Mouse (Mus musculus): ENCODE measurements around the gene Hist1h2bh.
A peak's percentile ranks its signal among the peaks of the same experiment; 100 is the strongest.
"Not testable (repeated sequence)": the region's sequence is repeated elsewhere in the genome, so short reads cannot be mapped to it uniquely, and the experiment has no call there.

The Hist1h2bh gene

DNA sequence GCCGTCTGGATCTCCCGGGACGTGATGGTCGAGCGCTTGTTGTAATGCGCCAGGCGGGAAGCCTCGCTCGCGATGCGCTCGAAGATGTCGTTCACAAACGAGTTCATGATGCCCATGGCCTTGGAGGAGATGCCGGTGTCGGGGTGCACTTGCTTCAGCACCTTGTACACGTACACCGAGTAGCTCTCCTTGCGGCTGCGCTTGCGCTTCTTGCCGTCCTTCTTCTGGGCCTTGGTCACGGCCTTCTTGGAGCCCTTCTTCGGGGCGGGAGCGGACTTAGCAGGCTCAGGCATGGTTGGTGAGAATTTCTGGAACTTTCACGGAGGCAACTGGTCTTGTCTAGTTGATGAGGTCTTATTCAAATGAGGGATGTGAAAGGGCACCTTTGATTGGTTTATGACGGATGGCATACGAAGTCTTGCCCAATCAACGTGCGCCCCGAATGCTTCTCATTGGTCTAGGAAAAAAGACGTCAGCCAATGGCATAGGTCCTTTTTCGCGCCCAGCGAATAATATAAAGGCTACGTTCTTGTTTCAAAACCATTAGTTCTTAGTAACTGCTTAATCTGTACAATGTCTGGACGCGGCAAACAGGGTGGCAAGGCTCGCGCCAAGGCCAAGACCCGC is 30.8 kb upstream of the Hist1h2bh start, which contains the start of the genes Hist1h2bf and Hist1h2ad:
Gene Hist1h2bf (minus strand): TSS at position 299 of the 627 bp plus-strand sequence.
Gene Hist1h2ad (plus strand): TSS at position 484 of the 627 bp plus-strand sequence.
- peak; percentile 96 to 97 for DNase-seq (ENCODE audit: low spot score in 2 of 2)

DNA sequence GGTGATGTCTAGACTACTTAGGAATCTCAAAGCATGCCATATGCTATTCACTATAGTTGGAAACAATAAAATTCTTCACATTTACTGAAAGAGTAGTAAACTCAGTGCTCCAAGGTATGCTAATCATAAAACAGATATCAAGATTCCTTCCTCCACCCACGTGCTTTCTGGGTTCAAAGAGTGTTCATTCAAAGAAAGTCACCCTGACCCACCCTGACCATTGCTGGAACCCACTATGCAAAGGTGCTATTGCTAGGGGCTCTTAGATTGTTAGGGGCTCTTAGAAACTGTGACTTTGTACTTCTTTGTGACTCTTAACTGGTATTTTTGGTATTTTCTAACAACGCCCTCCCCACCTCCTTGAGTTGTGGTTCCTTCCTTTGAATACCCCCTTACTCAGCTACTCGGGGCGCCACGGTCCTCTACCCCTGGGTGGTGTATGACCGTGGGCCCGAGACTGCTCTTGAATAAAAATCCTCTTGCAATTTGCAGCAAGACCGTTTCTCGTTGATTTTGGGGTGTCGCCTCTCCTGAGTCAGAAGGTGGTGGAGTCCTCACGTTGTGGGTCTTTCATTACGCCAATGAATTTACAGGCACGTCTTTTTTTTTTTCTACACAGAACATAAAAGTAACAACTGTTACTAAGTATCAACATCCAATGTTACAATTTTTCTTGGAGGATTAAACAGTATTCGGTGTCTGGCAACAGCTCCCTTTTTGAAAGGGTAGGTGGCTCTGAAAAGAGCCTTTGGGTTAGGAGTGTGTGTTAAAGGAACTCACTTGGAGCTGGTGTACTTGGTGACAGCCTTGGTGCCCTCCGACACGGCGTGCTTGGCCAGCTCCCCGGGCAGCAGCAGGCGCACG is 30.1 kb upstream of the Hist1h2bh start:
- not testable (repeated sequence) for DNase-seq (ENCODE audit: low spot score in 2 of 2)

DNA sequence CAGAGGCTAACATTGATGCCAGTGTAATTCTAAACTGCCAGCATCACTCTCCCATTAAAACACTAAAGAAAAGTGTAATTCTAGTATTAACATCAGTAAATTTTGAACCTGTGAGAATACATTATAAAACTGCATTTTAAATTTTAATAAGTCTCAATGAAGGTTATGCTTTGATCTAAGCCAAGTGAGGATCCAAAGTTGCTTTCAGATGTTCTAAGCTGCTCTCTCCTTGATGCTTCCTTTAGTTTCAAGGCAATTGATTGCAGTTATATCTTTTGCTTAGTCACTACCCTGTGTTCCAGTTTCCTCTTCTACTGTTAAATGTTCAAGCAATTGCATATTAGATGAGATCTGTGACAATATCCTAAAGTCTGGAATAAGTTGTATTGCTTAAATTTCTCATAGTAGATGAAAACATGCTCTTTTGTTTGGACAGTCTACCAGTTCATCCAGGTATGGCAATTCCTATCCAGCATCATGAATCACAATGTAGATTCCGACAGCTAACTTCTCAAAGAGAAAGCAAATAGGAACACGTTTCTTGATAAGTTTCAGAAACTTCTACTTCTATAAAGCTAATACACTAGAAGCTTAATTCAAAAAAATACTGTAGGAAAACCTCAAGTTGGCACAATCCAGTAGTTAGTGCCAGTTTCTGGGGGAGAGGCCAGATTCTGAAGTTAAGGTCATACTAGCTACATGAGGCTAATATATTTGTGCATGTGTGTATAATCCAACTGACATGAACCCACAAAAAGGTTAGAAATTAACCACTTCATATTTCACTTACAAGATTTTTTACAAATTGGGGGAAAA is 29.2 kb upstream of the Hist1h2bh start:
- no peak for DNase-seq (ENCODE audit: low spot score in 2 of 2)

DNA sequence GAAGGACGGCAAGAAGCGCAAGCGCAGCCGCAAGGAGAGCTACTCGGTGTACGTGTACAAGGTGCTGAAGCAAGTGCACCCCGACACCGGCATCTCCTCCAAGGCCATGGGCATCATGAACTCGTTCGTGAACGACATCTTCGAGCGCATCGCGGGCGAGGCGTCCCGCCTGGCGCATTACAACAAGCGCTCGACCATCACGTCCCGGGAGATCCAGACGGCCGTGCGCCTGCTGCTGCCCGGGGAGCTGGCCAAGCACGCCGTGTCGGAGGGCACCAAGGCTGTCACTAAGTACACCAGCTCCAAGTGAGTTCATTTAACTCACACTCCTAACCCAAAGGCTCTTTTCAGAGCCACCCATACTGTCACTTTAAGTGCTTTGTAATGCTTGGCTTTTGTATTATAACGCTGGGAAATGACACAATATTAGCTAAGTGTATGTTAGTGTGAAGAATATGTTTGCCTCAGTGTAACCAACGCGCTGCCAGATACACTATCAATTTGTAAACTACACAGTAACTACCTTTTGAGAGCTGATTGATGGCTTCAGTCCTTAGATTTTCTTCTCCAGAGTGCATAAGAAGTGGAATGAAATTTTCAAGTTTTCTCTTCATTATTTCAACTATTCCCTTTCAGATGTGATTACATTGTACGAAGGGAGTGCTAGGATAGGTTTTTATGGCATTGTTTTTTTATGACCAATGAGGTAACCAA is 28.5 kb upstream of the Hist1h2bh start:
- DNase-seq (ENCODE audit: low spot score in 2 of 2) = not testable (repeated sequence)

DNA sequence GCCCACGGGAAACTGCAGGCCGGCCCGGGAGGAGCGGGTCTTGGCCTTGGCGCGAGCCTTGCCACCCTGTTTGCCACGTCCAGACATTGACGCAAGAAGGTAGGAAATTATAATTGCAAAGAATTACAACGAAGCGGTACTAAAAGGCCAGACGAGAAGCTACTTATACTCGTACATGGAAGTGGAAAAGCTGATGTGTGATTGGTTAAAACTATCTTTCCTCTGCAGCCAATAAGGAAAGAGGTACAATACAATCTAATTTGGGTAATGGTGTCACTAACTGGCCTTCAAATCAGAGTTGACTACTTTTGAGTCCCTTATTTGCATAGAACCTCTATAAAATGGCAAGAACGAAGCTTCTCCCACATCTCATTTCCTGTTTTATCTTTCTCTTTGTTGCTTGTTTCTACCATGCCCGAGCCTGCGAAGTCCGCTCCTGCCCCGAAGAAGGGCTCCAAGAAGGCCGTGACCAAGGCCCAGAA is 27.9 kb upstream of the Hist1h2bh start, which contains the start of the genes Hist1h2ae and Hist1h2bg:
Gene Hist1h2ae (minus strand): TSS at position 199 of the 482 bp plus-strand sequence.
Gene Hist1h2bg (plus strand): TSS at position 375 of the 482 bp plus-strand sequence.
- DNase-seq (ENCODE audit: low spot score in 2 of 2) = peak; percentile 86 to 94

DNA sequence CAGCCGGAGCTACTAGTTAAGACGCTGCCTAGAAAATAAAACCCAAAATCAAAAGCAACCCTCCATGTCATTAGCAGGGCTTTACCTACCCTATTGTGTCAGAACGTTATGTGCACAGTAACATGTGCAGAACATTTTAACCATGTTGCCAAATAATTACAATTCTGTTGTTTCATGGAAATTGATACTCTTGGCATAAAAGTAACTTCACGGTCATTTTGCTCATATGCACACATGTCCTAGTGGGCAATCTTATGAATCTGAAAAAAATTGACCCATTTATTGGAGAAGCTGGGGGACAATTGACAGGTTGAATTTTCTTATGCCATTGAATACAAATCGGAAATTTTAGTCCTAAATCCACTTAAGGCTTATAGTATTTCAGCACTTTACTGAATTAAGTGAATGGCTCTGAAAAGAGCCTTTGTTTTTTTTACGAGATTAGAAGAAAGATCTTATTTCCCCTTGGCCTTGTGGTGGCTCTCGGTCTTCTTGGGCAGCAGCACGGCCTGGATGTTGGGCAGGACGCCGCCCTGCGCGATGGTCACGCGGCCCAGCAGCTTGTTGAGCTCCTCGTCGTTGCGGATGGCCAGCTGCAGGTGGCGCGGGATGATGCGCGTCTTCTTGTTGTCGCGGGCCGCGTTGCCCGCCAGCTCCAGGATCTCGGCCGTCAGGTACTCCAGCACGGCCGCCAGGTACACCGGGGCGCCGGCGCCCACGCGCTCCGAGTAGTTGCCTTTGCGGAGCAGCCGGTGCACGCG is 27.2 kb upstream of the Hist1h2bh start:
- not testable (repeated sequence) for DNase-seq (ENCODE audit: low spot score in 2 of 2)

DNA sequence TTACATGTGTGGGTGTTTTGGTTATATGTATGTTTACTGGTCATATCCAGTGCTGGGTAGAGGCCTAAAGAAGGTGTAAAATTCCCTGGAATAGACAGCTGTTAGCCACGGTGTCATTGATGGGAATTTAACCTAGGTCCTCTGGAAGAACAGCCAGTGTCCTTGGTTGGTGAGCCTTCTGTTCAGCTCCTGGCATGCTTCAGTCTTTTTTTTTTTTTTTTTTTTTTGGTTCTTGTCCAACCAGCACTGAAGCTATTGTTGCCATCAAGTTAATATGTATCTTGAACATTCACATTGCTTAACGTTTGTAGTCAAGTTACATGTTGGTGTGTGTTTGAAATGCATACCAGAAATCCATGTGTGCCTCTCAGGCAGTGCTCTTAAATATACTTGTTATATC is 21.3 kb upstream of the Hist1h2bh start:
- DNase-seq (ENCODE audit: low spot score in 2 of 2) = no peak

DNA sequence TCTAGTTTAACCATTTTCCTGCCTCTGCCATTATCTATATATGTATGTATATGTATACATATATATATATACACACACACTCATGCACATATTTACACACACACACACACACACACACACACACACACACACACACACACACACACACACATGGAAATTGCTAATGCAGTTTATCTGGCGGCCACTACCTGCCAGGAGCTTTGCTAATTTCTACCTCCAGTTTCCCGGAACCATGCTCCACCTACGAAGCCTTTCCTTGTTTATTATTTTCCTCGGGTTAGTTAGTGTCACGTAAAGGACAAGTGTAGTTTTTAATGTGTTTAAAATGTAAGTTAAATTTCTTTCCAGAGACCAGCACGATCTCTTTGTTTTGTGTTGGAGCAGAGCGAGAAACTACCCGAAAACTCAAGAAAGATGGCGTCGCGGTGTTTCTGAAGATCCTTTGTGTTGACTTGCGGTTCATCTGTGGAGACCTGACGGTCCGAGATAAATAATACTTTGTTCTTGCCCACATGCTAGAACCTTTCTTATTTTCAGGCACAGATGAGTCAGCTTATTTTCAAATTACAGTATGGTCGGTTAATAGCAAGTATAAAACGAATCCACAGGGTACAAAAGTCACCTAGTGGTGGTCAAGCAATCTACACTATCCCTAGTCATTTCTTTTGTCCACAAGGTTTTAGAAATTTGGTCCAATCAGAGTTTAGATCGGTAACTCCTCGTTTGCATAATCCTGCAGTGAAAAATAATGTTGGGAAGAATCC is 19.7 kb upstream of the Hist1h2bh start:
- DNase-seq (ENCODE audit: low spot score in 2 of 2) = peak in 1 of 2 experiments; percentile 49

DNA sequence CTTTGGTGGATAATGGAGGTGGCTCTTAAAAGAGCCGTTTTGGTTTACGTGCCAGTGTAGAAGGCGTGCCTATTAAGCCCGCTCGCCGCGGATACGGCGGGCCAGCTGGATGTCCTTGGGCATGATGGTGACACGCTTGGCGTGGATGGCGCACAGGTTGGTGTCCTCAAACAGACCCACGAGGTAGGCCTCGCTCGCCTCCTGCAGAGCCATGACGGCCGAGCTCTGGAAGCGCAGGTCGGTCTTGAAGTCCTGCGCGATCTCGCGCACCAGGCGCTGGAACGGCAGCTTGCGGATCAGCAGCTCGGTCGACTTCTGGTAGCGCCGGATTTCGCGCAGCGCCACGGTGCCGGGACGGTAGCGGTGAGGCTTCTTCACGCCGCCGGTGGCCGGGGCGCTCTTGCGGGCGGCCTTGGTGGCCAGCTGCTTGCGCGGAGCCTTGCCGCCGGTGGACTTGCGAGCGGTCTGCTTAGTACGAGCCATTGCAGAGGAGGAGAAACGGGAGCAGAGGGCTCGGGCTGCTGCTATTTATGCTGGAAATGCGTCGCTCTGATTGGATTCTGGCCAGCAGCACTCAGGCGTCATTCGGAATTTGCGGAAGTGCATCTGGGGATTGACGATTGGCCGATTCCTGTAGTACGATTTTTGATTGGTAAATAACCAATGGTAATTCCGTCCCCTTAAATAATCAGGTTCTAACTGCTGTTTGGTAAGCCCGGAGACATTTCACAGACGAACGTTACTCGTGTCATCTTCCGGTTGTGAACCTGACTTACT is 18.9 kb upstream of the Hist1h2bh start, which contains the start of gene Hist1h3e:
Gene Hist1h3e (minus strand): TSS at position 487 of the 777 bp plus-strand sequence.
- DNase-seq (ENCODE audit: low spot score in 2 of 2) = peak; percentile 95 to 97

DNA sequence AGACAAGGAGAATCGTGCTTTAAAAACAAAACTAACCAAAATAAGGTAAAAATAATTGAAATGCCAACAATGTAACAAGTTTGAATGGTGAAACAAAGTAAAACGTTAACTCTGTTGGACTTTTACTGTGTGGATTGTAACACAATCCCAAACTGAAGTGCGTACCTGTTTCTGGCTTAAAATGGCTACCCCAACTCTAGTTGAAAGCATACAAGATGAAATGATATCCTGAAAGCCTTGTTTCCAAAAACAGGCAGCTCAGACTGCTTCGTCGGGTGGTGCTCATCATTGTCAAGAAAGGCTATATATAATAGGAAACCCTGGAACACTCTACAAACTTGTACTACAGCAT is 18.3 kb upstream of the Hist1h2bh start:
- DNase-seq (ENCODE audit: low spot score in 2 of 2) = not testable (repeated sequence)

DNA sequence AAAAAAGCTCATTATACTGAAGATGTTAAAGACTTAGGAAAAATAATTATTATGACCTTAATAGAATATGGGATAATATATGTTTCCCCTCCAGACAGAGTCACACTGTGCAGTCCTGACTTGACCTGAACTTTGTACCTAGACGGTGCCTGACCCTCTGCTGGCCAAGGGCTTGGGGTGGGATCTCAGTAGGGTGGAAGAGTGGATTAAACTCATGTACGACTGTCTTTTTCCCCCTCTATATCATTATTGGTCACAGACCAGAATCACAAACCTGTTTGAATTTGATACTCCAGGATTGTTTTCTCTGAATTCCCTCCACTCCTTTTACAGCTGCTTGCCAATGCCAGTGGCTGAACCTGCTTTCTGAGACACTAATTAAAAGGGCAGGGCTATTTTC is 17.5 kb upstream of the Hist1h2bh start:
- DNase-seq (ENCODE audit: low spot score in 2 of 2) = not testable (repeated sequence)

DNA sequence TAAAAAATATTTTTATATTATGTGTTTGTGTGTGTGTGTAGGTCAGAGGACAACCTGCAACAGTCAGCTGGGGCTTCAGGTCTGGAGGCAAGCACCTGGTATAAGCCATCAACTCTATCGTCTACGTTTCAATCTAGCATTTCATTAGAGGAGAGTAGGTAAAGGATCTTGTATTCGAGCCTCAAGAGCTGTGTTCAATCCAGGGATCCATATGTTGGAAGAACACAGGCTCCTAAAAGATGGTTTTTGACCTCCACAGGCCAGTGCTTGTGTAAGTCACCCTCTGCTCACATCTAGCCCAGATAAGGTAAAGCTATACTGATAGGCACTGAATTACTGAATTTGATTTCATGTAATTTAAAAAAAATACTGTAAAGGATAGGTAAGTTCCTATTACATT is 13.7 kb upstream of the Hist1h2bh start:
- no peak for DNase-seq (ENCODE audit: low spot score in 2 of 2)

DNA sequence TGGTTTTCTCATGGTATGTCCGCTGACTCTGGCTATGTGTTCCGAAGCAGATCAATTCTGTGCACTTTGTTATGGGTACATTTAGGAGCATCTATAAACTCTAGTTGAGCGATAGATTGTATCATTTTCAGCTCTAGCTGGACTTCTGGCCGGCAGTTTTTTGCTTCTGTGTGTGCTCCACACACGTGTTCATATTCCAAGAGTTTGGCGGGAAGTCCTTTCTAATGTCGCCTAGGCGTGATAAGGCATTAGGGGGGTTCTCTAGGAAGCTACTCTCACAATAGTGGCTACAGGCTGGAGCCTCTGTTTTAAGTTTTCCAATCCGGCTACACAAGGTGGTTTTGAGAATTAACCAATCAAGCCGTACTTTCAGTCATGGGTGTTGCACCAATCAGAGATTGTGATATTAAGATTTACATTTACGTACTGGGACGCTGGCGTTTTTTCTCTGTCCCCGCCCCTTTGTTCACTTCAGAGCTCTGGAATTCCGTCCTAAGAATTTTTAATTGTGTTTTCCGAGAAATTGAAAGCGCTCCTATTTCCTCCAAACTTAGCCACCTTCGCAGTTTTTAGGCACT is 12.7 kb upstream of the Hist1h2bh start:
- DNase-seq (ENCODE audit: low spot score in 2 of 2) = peak; percentile 80 to 81

DNA sequence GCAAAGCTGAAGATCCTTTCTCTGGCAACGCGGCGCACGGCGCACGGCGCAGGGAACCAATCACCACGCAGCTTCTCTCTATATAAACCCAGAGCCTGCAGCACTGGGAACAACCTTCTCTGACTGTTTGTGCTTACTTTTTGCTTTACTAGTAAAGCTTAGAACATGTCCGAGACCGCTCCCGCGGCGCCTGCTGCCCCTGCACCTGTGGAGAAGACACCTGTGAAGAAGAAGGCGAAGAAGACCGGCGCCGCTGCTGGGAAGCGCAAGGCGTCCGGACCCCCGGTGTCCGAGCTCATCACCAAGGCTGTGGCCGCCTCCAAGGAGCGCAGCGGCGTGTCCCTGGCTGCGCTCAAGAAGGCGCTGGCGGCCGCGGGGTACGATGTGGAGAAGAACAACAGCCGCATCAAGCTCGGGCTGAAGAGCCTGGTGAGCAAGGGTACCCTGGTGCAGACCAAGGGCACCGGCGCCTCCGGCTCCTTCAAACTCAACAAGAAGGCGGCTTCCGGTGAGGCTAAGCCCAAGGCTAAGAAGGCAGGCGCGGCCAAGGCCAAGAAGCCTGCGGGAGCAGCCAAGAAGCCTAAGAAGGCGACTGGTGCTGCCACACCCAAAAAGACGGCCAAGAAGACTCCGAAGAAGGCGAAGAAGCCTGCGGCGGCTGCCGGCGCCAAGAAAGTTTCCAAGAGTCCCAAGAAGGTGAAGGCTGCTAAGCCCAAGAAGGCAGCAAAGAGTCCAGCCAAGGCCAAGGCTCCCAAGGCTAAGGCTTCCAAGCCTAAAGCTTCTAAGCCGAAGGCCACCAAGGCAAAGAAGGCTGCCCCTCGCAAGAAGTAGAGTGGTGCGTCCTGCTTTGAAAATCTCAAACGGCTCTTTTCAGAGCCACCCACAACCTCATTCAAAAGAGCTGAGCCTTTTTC is 12.0 kb upstream of the Hist1h2bh start:
- DNase-seq (ENCODE audit: low spot score in 2 of 2) = peak; percentile 62 to 82

DNA sequence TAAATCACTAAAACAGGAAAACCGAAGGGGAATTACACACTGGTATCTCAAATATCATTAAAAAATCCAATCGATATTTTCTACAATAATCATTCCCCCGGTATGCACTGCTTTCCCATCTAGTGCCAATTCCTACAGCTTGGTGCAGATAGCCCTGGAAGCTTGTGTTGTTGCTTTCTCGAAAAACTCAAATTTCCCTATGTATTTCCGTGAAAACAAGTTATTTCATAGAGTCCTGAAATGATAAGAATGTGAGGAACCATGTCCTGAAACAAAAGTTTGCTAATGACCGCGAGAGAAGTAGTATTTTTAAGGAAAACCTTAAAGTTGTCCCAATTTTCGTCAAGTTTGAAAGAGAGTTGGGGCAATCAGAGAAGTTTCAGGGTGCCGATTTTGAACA is 11.2 kb upstream of the Hist1h2bh start:
- DNase-seq (ENCODE audit: low spot score in 2 of 2) = no peak

DNA sequence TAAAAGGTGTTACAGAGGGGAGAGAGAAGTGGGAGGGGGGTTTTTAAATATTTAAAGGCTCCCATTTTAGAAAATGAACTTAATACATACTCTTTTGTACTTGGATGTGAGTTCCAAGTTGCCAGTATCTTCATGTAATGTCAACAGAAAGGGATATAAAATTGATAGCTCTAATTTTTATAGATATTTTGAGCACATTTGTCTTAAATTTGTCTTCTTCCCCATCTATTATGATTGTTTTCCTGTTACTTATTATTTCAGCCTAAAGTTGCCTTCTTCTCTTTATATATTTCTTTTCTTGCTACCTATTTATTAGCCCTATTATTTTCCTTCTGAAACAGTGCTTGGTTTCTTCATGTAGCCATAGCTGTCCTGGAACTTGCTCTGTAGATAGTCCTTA is 9.8 kb upstream of the Hist1h2bh start, which contains the start of gene Hist1h1d:
Gene Hist1h1d (plus strand): TSS at position 301 of the 400 bp plus-strand sequence.
- DNase-seq (ENCODE audit: low spot score in 2 of 2) = no peak

Measured in left cerebral cortex, adult 9 months (tissue).